Comparison of ENCODE assay signal across 12 mouse cellular contexts in genomic region chr13:18056816-18057215, GRCm38 (mm10).
A peak's percentile ranks its signal among the peaks of the same experiment; 100 is the strongest.
DNase-seq lines count a peak whose midpoint lies in the region; ATAC-seq and TF ChIP-seq lines count a peak whose summit lies in the region.
"Had no signal": no experiment of that assay in that cellular context is flagged by ENCODE, and none has a peak within 500 bp of the region (broad histone marks: within the 10 kb centered on the region; RNA-seq: fewer than 3 reads in every experiment).

No protein-coding gene starts in this region.

- H3K36me3 ChIP-seq in limb, embryonic 13.5 days = no peaks in the 10 kb centered on the region
- no peaks in the 10 kb centered on the region for H3K36me3 ChIP-seq in limb, embryonic 10.5 days
- H3K36me3 ChIP-seq in forebrain, embryonic 14.5 days (ENCODE audit: control insufficient read depth, insufficient read depth, low read length) = no peaks in the 10 kb centered on the region
- H3K36me3 ChIP-seq in hindbrain, postnatal 0 days (ENCODE audit: insufficient read depth, low read length) = no peaks in the 10 kb centered on the region
- no peaks in the 10 kb centered on the region for H3K36me3 ChIP-seq in midbrain, postnatal 0 days (ENCODE audit: insufficient read depth, low read length)
- H3K36me3 ChIP-seq: heart, embryonic 15.5 days had no signal

- 63% methylated on average over 3 of the region's 3 CpGs for WGBS in limb, embryonic 13.5 days
- 65% methylated on average over 3 of the region's 3 CpGs for WGBS in limb, embryonic 10.5 days
- 60% methylated on average over 3 of the region's 3 CpGs for WGBS in forebrain, embryonic 14.5 days
- WGBS in hindbrain, postnatal 0 days = 63% methylated on average over 3 of the region's 3 CpGs
- 80% methylated on average over 3 of the region's 3 CpGs for WGBS in midbrain, postnatal 0 days

- ATAC-seq in limb, embryonic 13.5 days (ENCODE audit: low FRiP score, low read depth) = peak; percentile 48; the same call in 1 of the 2 replicates
- peak; percentile 61 for ATAC-seq in forebrain, embryonic 14.5 days
- ATAC-seq in hindbrain, postnatal 0 days = peak; percentile 45; the same call in 1 of the 2 replicates
- peak; percentile 80 for ATAC-seq in midbrain, postnatal 0 days (ENCODE audit: low FRiP score)
- ATAC-seq: liver, postnatal 0 days had no signal

- TF ChIP-seq CTCF in hindbrain, postnatal 0 days (IDR thresholded peaks at IDR 0.05; ENCODE audit: low read depth) = no peak
- TF ChIP-seq CTCF in midbrain, postnatal 0 days (IDR thresholded peaks at IDR 0.05) = no peak

- no peaks in the 10 kb centered on the region for H3K27me3 ChIP-seq in limb, embryonic 13.5 days
- H3K27me3 ChIP-seq in limb, embryonic 10.5 days (ENCODE audit: low read depth, poor library complexity, severe bottlenecking) = no peaks in the 10 kb centered on the region
- H3K27me3 ChIP-seq in forebrain, embryonic 14.5 days (replicated peaks; ENCODE audit: control insufficient read depth, insufficient read depth, low read length) = no peaks in the 10 kb centered on the region
- no peaks in the 10 kb centered on the region for H3K27me3 ChIP-seq in hindbrain, postnatal 0 days (ENCODE audit: insufficient read depth, low read length)
- no peaks in the 10 kb centered on the region for H3K27me3 ChIP-seq in midbrain, postnatal 0 days (ENCODE audit: insufficient read depth, low read length)
- H3K27me3 ChIP-seq: heart, embryonic 15.5 days had no signal

- H3K4me3 ChIP-seq in limb, embryonic 13.5 days = no peak overlapping the region
- H3K4me3 ChIP-seq in limb, embryonic 10.5 days = no peak overlapping the region
- no peak overlapping the region for H3K4me3 ChIP-seq in forebrain, embryonic 14.5 days (ENCODE audit: low read depth, low read length)
- H3K4me3 ChIP-seq in hindbrain, postnatal 0 days (ENCODE audit: low read length) = no peak overlapping the region
- H3K4me3 ChIP-seq in midbrain, postnatal 0 days (ENCODE audit: low read depth, low read length) = no peak overlapping the region
- H3K4me3 ChIP-seq: heart, embryonic 15.5 days; layer of hippocampus, adult 2 months; left cerebral cortex, adult 2 months had no signal

- no peak overlapping the region for H3K4me2 ChIP-seq in limb, embryonic 13.5 days (replicated peaks)
- no peak overlapping the region for H3K4me2 ChIP-seq in forebrain, embryonic 14.5 days (ENCODE audit: low read length)
- H3K4me2 ChIP-seq in hindbrain, postnatal 0 days (ENCODE audit: low read depth, low read length) = no peak overlapping the region
- no peak overlapping the region for H3K4me2 ChIP-seq in midbrain, postnatal 0 days (ENCODE audit: low read depth, low read length, poor library complexity, severe bottlenecking)
- H3K4me2 ChIP-seq: heart, embryonic 15.5 days had no signal

- peaks cover 13% of the 10 kb centered on the region for H3K9me3 ChIP-seq in limb, embryonic 13.5 days
- H3K9me3 ChIP-seq in limb, embryonic 10.5 days (replicated peaks) = no peaks in the 10 kb centered on the region
- H3K9me3 ChIP-seq in forebrain, embryonic 14.5 days (replicated peaks; ENCODE audit: control insufficient read depth, low read length) = peaks cover 2% of the 10 kb centered on the region; the same call in 1 of the 2 replicates
- 0 out of 2 replicates have a peak, but pooled peaks cover 5% of the 10 kb centered on the region for H3K9me3 ChIP-seq in hindbrain, postnatal 0 days (ENCODE audit: low read length)
- peaks cover 4% of the 10 kb centered on the region; the same call in 1 of the 2 replicates for H3K9me3 ChIP-seq in midbrain, postnatal 0 days (ENCODE audit: low read length)
- H3K9me3 ChIP-seq: heart, embryonic 15.5 days had no signal

- H3K9ac ChIP-seq in limb, embryonic 13.5 days = no peak overlapping the region
- no peak overlapping the region for H3K9ac ChIP-seq in forebrain, embryonic 14.5 days (ENCODE audit: low read length)
- H3K9ac ChIP-seq in hindbrain, postnatal 0 days (replicated peaks; ENCODE audit: low read length) = no peak overlapping the region
- H3K9ac ChIP-seq in midbrain, postnatal 0 days (replicated peaks; ENCODE audit: low read length, poor library complexity, severe bottlenecking) = no peak overlapping the region
- H3K9ac ChIP-seq: heart, embryonic 15.5 days; liver, postnatal 0 days had no signal

- H3K4me1 ChIP-seq in limb, embryonic 13.5 days = no peaks in the 10 kb centered on the region
- H3K4me1 ChIP-seq in limb, embryonic 10.5 days = no peaks in the 10 kb centered on the region
- H3K4me1 ChIP-seq in forebrain, embryonic 14.5 days (ENCODE audit: control insufficient read depth, insufficient read depth, low read length) = no peaks in the 10 kb centered on the region
- no peaks in the 10 kb centered on the region for H3K4me1 ChIP-seq in hindbrain, postnatal 0 days (ENCODE audit: insufficient read depth, low read length)
- H3K4me1 ChIP-seq in midbrain, postnatal 0 days (ENCODE audit: insufficient read depth, low read length) = no peaks in the 10 kb centered on the region
- H3K4me1 ChIP-seq: heart, embryonic 15.5 days had no signal

- no peak for DNase-seq in limb, embryonic 10.5 days (ENCODE audit: low spot score)
- DNase-seq in forebrain, embryonic 14.5 days (ENCODE audit: low spot score) = no peak
- DNase-seq in hindbrain, postnatal 0 days (ENCODE audit: low spot score) = no peak
- DNase-seq in midbrain, postnatal 0 days (ENCODE audit: low spot score) = no peak
- no peak for DNase-seq in adrenal gland, adult (ENCODE audit: inconsistent age in 2 of 2, low spot score in 1 of 2)
- no peak for DNase-seq in adrenal gland, adult 8-10 months
- DNase-seq: heart, adult 11 months had no signal

- H3K27ac ChIP-seq in limb, embryonic 13.5 days = no peak overlapping the region
- no peak overlapping the region for H3K27ac ChIP-seq in limb, embryonic 10.5 days
- no peak overlapping the region for H3K27ac ChIP-seq in forebrain, embryonic 14.5 days (ENCODE audit: low read depth, low read length)
- no peak overlapping the region for H3K27ac ChIP-seq in hindbrain, postnatal 0 days
- no peak overlapping the region for H3K27ac ChIP-seq in midbrain, postnatal 0 days (ENCODE audit: low read depth, low read length)
- H3K27ac ChIP-seq: heart, embryonic 15.5 days; layer of hippocampus, adult 2 months; left cerebral cortex, adult 2 months had no signal
